Mouse (Mus musculus) kidney, postnatal 0 days (tissue): ENCODE data around the gene Rab10. TPM values are rescaled to one million over a fixed set of nuclear protein-coding genes. Genes with fewer than 3 reads are reported as not detected.

Source experiments
- ATAC-seq: fragments of 200-750 bp; cut with Nextera tagmentation; replicated peaks from 2 replicates; pipeline ENCODE4 v1.8.0; 2017; ENCODE audit warnings: low read depth, moderate number of reproducible peaks, moderate TSS enrichment, moderate library complexity; ENCODE audit not compliant: low FRiP score
- DNase-seq: peaks from one replicate; pipeline ENCODE4 v3.0.0-alpha.2; 2016; ENCODE audit warnings: low spot score
- H3K27ac ChIP-seq: fragments of 300-500 bp; sonication (generic); 2 replicates; pipeline ENCODE4 v1.5.1; 2014; ENCODE audit warnings: mild to moderate bottlenecking
- H3K27me3 ChIP-seq: fragments of 300-500 bp; sonication (generic); 2 replicates; pipeline ENCODE4 v1.6.1; 2014; ENCODE audit warnings: low read length, mixed read lengths; ENCODE audit not compliant: insufficient read depth
- H3K36me3 ChIP-seq: fragments of 300-500 bp; sonication (generic); 2 replicates; pipeline ENCODE4 v1.6.1; 2014; ENCODE audit warnings: low read length, mixed read lengths; ENCODE audit not compliant: insufficient read depth
- H3K4me1 ChIP-seq: fragments of 300-500 bp; sonication (generic); replicated peaks from 2 replicates; pipeline ENCODE4 v1.6.1; 2014; ENCODE audit warnings: antibody characterized with exemption, low read length, mixed read lengths; ENCODE audit not compliant: insufficient read depth
- H3K4me2 ChIP-seq: fragments of 300-500 bp; sonication (generic); 2 replicates; pipeline ENCODE4 v1.6.1; 2014; ENCODE audit warnings: mild to moderate bottlenecking, low read length, moderate library complexity, mixed read lengths
- H3K4me3 ChIP-seq: fragments of 300-500 bp; sonication (generic); replicated peaks from 2 replicates; pipeline ENCODE4 v1.5.1; 2014; ENCODE audit warnings: low read depth, low read length
- H3K9ac ChIP-seq: fragments of 300-500 bp; sonication (generic); 2 replicates; pipeline ENCODE4 v1.6.1; 2014; ENCODE audit warnings: low read depth, low read length
- H3K9me3 ChIP-seq: fragments of 300-500 bp; sonication (generic); replicated peaks from 2 replicates; pipeline ENCODE4 v1.6.1; 2016; ENCODE audit warnings: low read length, inconsistent platforms, mixed read lengths
- CTCF ChIP-seq: IDR thresholded peaks from 2 replicates; pipeline ENCODE4 v1.5.1; 2016; ENCODE audit warnings: antibody characterized with exemption, low read depth, mild to moderate bottlenecking, moderate library complexity
- WGBS: fragments of 180-500 bp; shearing (Covaris S2); extraction: QIAGEN DNeasy Blood & Tissue Kit; methylation state at CpG from one replicate; pipeline ENCODE4 v1.1.7; 2014; 5-methylcytosine and 5-hydroxymethylcytosine counted together
- polyA plus RNA-seq: library from polyadenylated mRNA; unstranded; fragments of >200 nt; fragmentation: Nextera tagmentation; extraction: Ambion mirVana; gene quantifications from 2 replicates; pipeline ENCODE4 v1.2.1, GENCODE M21; 2015

Gene Rab10
- polyA plus RNA-seq, 1 experiment from 2014 or later, result 78.3 TPM

GRCm38 (mm10) chr12:3253591-3253990 is 56.2 kb downstream of the Rab10 start:
- H3K9me3 ChIP-seq, result no peaks in the 10 kb centered on the region
- DNase-seq (no peak), ATAC-seq (no peak)
- H3K9ac ChIP-seq, result no peak overlapping the region
- H3K4me1 ChIP-seq, result no peaks in the 10 kb centered on the region
- no peak overlapping the region for H3K4me3 ChIP-seq
- H3K4me2 ChIP-seq, result no peak overlapping the region
- H3K27ac ChIP-seq, result no peak overlapping the region
- H3K36me3 ChIP-seq, result peaks cover 32% of the 10 kb centered on the region; the same call in 1 of the 2 replicates
- H3K27me3 ChIP-seq, result no peaks in the 10 kb centered on the region
- TF ChIP-seq CTCF, result peak; percentile 48

DNA sequence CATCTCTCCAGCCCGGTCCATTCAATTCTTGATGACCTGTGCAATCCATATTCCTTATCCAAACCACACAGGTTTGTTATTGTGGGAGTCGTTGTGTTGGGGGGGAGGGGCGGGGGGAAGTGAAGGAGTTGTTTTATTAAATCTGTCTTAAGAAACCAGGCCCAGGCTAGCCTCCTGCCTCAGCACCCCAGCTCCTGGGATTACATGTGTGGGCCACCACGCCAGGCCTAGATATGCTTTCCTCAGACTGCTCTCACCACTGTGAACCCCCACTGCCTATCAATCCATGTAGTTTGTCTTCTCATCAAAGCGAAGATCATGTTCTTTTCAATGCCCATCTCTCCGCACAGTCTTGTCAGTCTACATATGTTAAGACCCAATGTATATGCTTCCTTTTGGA is 63.7 kb downstream of the Rab10 start:
- H3K9me3 ChIP-seq, result no peaks in the 10 kb centered on the region
- DNase-seq, result no peak
- H3K4me1 ChIP-seq, result no peaks in the 10 kb centered on the region
- no peak overlapping the region for H3K27ac ChIP-seq
- no peak overlapping the region for H3K9ac ChIP-seq
- H3K27me3 ChIP-seq, result no peaks in the 10 kb centered on the region
- no peak for ATAC-seq
- H3K4me3 ChIP-seq, result no peak overlapping the region
- TF ChIP-seq CTCF, result no peak
- 94% methylated on average over 6 of the region's 6 CpGs for WGBS
- H3K36me3 ChIP-seq, result peaks cover 22% of the 10 kb centered on the region; the same call in 1 of the 2 replicates
- H3K4me2 ChIP-seq, result no peak overlapping the region

GRCm38 (mm10) chr12:3239544-3239943 is 70.2 kb downstream of the Rab10 start:
- Histone ChIP-seq H3K4me1 (no peaks in the 10 kb centered on the region), H3K4me2 (no peak overlapping the region), H3K27me3 (no peaks in the 10 kb centered on the region), H3K9ac (no peak overlapping the region), H3K27ac (no peak overlapping the region), H3K9me3 (no peaks in the 10 kb centered on the region), H3K4me3 (no peak overlapping the region), H3K36me3 (peaks cover 24% of the 10 kb centered on the region; the same call in 1 of the 2 replicates)
- WGBS, result 97% methylated on average over 1 of the region's 1 CpGs
- TF ChIP-seq CTCF, result no peak
- ATAC-seq (no peak), DNase-seq (no peak)

GRCm38 (mm10) chr12:3238361-3239051 is 71.3 kb downstream of the Rab10 start:
- WGBS, result 95% methylated on average over 16 of the region's 16 CpGs

GRCm38 (mm10) chr12:3237799-3238198 is 72.0 kb downstream of the Rab10 start:
- no peak overlapping the region for H3K4me3 ChIP-seq
- no peak overlapping the region for H3K27ac ChIP-seq
- no peak for DNase-seq
- no peaks in the 10 kb centered on the region for H3K9me3 ChIP-seq
- no peak overlapping the region for H3K9ac ChIP-seq
- H3K4me1 ChIP-seq, result no peaks in the 10 kb centered on the region
- TF ChIP-seq CTCF, result no peak
- WGBS, result 95% methylated on average over 5 of the region's 5 CpGs
- H3K4me2 ChIP-seq, result no peak overlapping the region
- no peak for ATAC-seq
- H3K36me3 ChIP-seq, result peaks cover 24% of the 10 kb centered on the region; the same call in 1 of the 2 replicates
- H3K27me3 ChIP-seq, result no peaks in the 10 kb centered on the region

More at GRCm38 (mm10) chr12:3238361-3239051, 71.3 kb downstream of the Rab10 start:
- Histone ChIP-seq H3K36me3 (peaks cover 24% of the 10 kb centered on the region; the same call in 1 of the 2 replicates), H3K4me1 (no peaks in the 10 kb centered on the region), H3K27ac (no peak overlapping the region), H3K4me2 (no peak overlapping the region), H3K27me3 (no peaks in the 10 kb centered on the region), H3K9ac (no peak overlapping the region), H3K9me3 (no peaks in the 10 kb centered on the region), H3K4me3 (no peak overlapping the region)
- no peak for DNase-seq
- ATAC-seq, result no peak
- TF ChIP-seq CTCF, result no peak

DNA sequence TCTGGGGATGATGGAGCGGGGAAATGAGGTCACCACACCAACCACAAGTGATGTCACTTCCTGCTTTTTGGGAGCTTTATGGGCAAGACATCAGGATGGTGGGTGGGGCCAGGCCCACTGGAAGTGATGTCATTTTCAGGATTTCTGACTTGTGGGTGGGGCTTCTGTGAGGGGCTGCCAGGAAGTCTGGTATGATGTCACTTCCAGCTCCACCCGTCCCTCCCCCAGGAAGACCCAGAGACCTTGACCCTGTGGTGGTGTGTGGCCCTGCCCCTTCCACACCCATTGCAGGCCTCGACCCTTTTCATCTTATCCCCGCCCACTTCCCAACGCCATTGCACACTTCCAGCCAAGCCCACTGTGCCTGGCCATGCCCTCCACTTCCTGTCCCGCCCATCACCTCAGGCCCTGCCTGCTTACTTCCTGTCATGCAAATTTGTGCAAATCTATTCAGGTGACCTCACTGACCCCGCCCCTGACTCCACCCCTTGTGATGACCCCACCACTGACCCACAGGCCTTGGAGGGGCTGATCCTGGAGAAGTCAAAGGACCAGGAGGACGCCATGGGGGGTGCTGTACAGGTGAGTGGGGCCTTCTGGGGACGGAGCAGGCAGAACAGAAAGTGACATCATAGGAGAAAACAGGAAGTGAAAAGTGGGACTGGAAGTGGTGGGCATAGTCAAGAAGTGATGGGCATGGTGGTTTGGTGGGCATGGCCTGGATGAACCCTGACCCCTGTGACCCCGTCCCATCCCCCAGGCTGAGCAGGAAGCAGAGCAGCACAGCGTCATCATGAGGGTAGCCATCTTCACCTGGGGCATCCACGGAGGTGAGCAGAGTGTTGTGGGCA is 72.7 kb downstream of the Rab10 start:
- ATAC-seq, result no peak
- Histone ChIP-seq H3K27me3 (no peaks in the 10 kb centered on the region), H3K4me1 (no peaks in the 10 kb centered on the region), H3K9ac (no peak overlapping the region), H3K36me3 (peaks cover 24% of the 10 kb centered on the region; the same call in 1 of the 2 replicates), H3K4me2 (no peak overlapping the region), H3K4me3 (0 out of 2 replicates have a peak overlapping the region, but pooled peaks have one; percentile 2), H3K9me3 (no peaks in the 10 kb centered on the region), H3K27ac (no peak overlapping the region)
- 94% methylated on average over 12 of the region's 12 CpGs for WGBS
- DNase-seq, result no peak
- TF ChIP-seq CTCF, result no peak
